Mouse (Mus musculus) forebrain, postnatal 0 days (tissue): ENCODE data around the gene Atp6v0d1. TPM values are rescaled to one million over a fixed set of nuclear protein-coding genes. Genes with fewer than 3 reads are reported as not detected.

Experiments used
- ATAC-seq: fragments of 200-750 bp; cut with Nextera tagmentation; 2 replicates; pipeline ENCODE4 v1.8.0; 2017; ENCODE audit warnings: mild to moderate bottlenecking, moderate library complexity
- DNase-seq: peaks from one replicate; pipeline ENCODE4 v3.0.0-alpha.2; 2015
- H3K27ac ChIP-seq: fragments of 300-500 bp; sonication (generic); 2 replicates; pipeline ENCODE4 v1.5.1; 2014; ENCODE audit warnings: low read depth, mild to moderate bottlenecking, antibody characterized with exemption, low read length, moderate library complexity, mixed read lengths
- H3K27me3 ChIP-seq: fragments of 300-500 bp; sonication (generic); 2 replicates; pipeline ENCODE4 v1.6.1; 2014; ENCODE audit warnings: mild to moderate bottlenecking, low read length, mixed read lengths; ENCODE audit not compliant: insufficient read depth
- H3K36me3 ChIP-seq: fragments of 300-500 bp; sonication (generic); 2 replicates; pipeline ENCODE4 v1.6.1; 2014; ENCODE audit warnings: mild to moderate bottlenecking, moderate library complexity; ENCODE audit not compliant: insufficient read depth
- H3K4me1 ChIP-seq: fragments of 300-500 bp; sonication (generic); 2 replicates; pipeline ENCODE4 v1.6.1; 2014; ENCODE audit warnings: antibody characterized with exemption; ENCODE audit not compliant: insufficient read depth
- H3K4me2 ChIP-seq: fragments of 300-500 bp; sonication (generic); 2 replicates; pipeline ENCODE4 v1.6.1; 2014; ENCODE audit warnings: low read depth, mild to moderate bottlenecking, moderate library complexity
- H3K4me3 ChIP-seq: fragments of 300-500 bp; sonication (generic); 2 replicates; pipeline ENCODE4 v1.5.1; 2014; ENCODE audit warnings: low read depth, low read length, mixed read lengths
- H3K9ac ChIP-seq: fragments of 300-500 bp; sonication (generic); 2 replicates; pipeline ENCODE4 v1.6.1; 2014; ENCODE audit warnings: mild to moderate bottlenecking
- H3K9me3 ChIP-seq: fragments of 300-500 bp; sonication (generic); 2 replicates; pipeline ENCODE4 v1.6.1; 2016; ENCODE audit warnings: low read length
- CTCF ChIP-seq: sonication (generic); IDR thresholded peaks from 2 replicates; pipeline ENCODE4 v1.5.1; 2016; ENCODE audit warnings: antibody characterized with exemption, control low read depth, low read depth
- WGBS: fragments of 180-500 bp; shearing (Covaris S2); extraction: QIAGEN DNeasy Blood & Tissue Kit; methylation state at CpG from one replicate; pipeline ENCODE4 v1.1.7; 2014; 5-methylcytosine and 5-hydroxymethylcytosine counted together
- microRNA counts: library from miRNA; unstranded; fragments of <30 nt; microRNA quantifications from one replicate; lab custom pipeline; 2015
- microRNA-seq, 2 experiments: library from miRNA; unstranded; fragments of <30 nt; microRNA quantifications; one replicate each; pipeline ENCODE4; 2016
- polyA plus RNA-seq: library from polyadenylated mRNA; unstranded; fragments of >200 nt; fragmentation: Nextera tagmentation; extraction: Ambion mirVana; gene quantifications from 2 replicates; pipeline ENCODE4 v1.2.1, GENCODE M21; 2015
- total RNA-seq: library from RNA; depleted of rRNA; stranded (reverse); fragments of >200 nt; gene quantifications from 2 replicates; pipeline ENCODE4 v1.2.3, GENCODE M21; 2014; rRNA removed

The Atp6v0d1 gene
- total and polyA plus RNA-seq, 2 experiments from 2014 or later, result 179 to 275 TPM

DNA sequence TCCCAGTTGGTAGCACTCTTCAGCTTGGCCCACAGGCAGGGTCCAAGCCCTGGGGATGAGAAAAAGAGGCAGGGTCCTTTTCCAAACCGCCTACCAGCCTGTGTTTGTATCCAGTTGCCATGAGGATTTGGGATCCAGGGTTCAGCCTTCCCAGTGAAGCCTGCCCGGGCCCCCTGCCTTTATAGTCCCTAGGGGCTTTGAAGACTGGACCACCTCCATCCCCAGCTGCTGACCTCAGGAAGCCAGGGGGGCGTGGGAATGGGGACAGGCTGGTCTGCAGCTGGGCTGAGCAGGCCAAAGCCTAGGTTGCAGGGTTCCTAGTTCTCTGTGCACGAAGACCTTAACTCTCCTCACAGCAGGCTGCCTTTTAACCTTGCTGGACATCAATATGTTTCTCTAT, 90.6 kb downstream of the Atp6v0d1 start:
- Histone ChIP-seq H3K27me3 (no peaks in the 10 kb centered on the region), H3K4me3 (no peak overlapping the region), H3K9me3 (no peaks in the 10 kb centered on the region), H3K4me2 (no peak overlapping the region), H3K27ac (no peak overlapping the region), H3K9ac (peak overlapping the region; percentile 18; the same call in 1 of the 2 replicates), H3K36me3 (peaks cover 9% of the 10 kb centered on the region), H3K4me1 (peaks cover 16% of the 10 kb centered on the region)
- 55% methylated on average over 4 of the region's 4 CpGs for WGBS
- DNase-seq, result no peak
- ATAC-seq, result no peak
- no peak for TF ChIP-seq CTCF

DNA sequence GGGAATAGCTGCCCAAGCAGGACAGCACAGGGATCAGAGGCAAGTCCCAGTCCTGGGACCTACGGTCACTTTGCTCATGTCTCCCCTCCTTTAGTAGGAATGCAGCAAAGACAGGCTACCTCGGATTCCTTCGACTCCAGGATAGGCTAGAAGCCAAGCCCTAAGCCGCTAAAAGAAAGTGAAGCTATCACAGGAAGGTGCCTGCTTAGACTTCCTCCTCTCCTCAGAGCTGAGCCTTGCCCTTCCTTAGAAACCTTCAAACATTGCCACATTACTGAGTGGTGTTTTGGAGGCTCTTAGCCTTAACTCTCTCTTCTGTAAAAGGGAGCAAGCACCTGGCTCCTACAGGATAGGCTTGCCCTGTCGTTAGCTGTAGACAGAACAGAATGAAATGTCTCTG, 91.2 kb downstream of the Atp6v0d1 start:
- WGBS, result 26% methylated on average over 5 of the region's 5 CpGs
- TF ChIP-seq CTCF, result no peak
- peak overlapping the region; percentile 27; the same call in 1 of the 2 replicates for H3K4me2 ChIP-seq

More for the DNA sequence above, 91.2 kb downstream of the Atp6v0d1 start:
- Histone ChIP-seq H3K4me1 (peaks cover 16% of the 10 kb centered on the region), H3K4me3 (no peak overlapping the region), H3K9ac (peak overlapping the region; percentile 18), H3K27me3 (no peaks in the 10 kb centered on the region), H3K27ac (peak overlapping the region; percentile 29; the same call in 1 of the 2 replicates), H3K9me3 (no peaks in the 10 kb centered on the region), H3K36me3 (peaks cover 9% of the 10 kb centered on the region)
- ATAC-seq, result no peak
- no peak for DNase-seq

MicroRNA genes within 50 kb of the gene (microRNA counts, 519-probe panel; counts per million panel counts)
- microRNA mmu-miR-1966 (lab: Ali Mortazavi, UCI), result not detected

Small RNA genes lying within 50 kb of the gene (microRNA-seq; reads per million reads assigned to microRNA genes)
- gene Mir1966, result 0.37 to 1.2 reads per million in 2 experiments

Other genes with a start within 250 kb of the Atp6v0d1 start
- 1.6 and 3.0 TPM in 2 replicates for gene Lrrc29, start 239.8 kb downstream of the Atp6v0d1 start, total RNA-seq
- 1.8 and 2.1 TPM in 2 replicates for gene Lrrc29, start 239.8 kb downstream of the Atp6v0d1 start, polyA plus RNA-seq
- gene Tmem208, start 239.7 kb downstream of the Atp6v0d1 start, total RNA-seq, result 76.4 and 109 TPM in 2 replicates
- 126 and 140 TPM in 2 replicates for gene Tmem208, start 239.7 kb downstream of the Atp6v0d1 start, polyA plus RNA-seq
- 1.4 and 2.1 TPM in 2 replicates for gene Fhod1, start 218.1 kb downstream of the Atp6v0d1 start, total RNA-seq
- gene Fhod1, start 218.1 kb downstream of the Atp6v0d1 start, polyA plus RNA-seq, result 0.15 and 0.30 TPM in 2 replicates
- gene Slc9a5, start 217.2 kb downstream of the Atp6v0d1 start, total RNA-seq, result 17.5 and 17.8 TPM in 2 replicates
- 5.6 and 7.2 TPM in 2 replicates for gene Slc9a5, start 217.2 kb downstream of the Atp6v0d1 start, polyA plus RNA-seq
- gene Plekhg4, start 192.8 kb downstream of the Atp6v0d1 start, total RNA-seq, result 4.2 and 4.5 TPM in 2 replicates
- gene Plekhg4, start 192.8 kb downstream of the Atp6v0d1 start, polyA plus RNA-seq, result 0.70 and 0.77 TPM in 2 replicates
- 0.10 and 0.15 TPM in 2 replicates for gene Kctd19, start 152.5 kb downstream of the Atp6v0d1 start, total RNA-seq
- gene Kctd19, start 152.5 kb downstream of the Atp6v0d1 start, polyA plus RNA-seq, result 0.16 and 0.19 TPM in 2 replicates
- 1.7 and 1.8 TPM in 2 replicates for gene Lrrc36, start 152.5 kb downstream of the Atp6v0d1 start, total RNA-seq
- 0.40 and 1.1 TPM in 2 replicates for gene Lrrc36, start 152.5 kb downstream of the Atp6v0d1 start, polyA plus RNA-seq
- gene Tppp3, start 94.5 kb downstream of the Atp6v0d1 start, total RNA-seq, result 66.6 and 80.6 TPM in 2 replicates
- 74.6 and 106 TPM in 2 replicates for gene Tppp3, start 94.5 kb downstream of the Atp6v0d1 start, polyA plus RNA-seq
- gene Zdhhc1, start 69.1 kb downstream of the Atp6v0d1 start, total RNA-seq, result 22.9 and 30.4 TPM in 2 replicates
- gene Zdhhc1, start 69.1 kb downstream of the Atp6v0d1 start, polyA plus RNA-seq, result 16.2 and 22.7 TPM in 2 replicates
- 0.38 and 0.52 TPM in 2 replicates for gene Hsd11b2, start 47.3 kb downstream of the Atp6v0d1 start, total RNA-seq
- 1.3 and 2.6 TPM in 2 replicates for gene Hsd11b2, start 47.3 kb downstream of the Atp6v0d1 start, polyA plus RNA-seq
- 9.2 and 10.6 TPM in 2 replicates for gene Ripor1, start 39.2 kb upstream of the Atp6v0d1 start, total RNA-seq
- 37.2 and 37.4 TPM in 2 replicates for gene Ripor1, start 39.2 kb upstream of the Atp6v0d1 start, polyA plus RNA-seq
- gene Ctcf, start 70.5 kb upstream of the Atp6v0d1 start, total RNA-seq, result 39.5 and 52.5 TPM in 2 replicates
- gene Ctcf, start 70.5 kb upstream of the Atp6v0d1 start, polyA plus RNA-seq, result 67.9 and 86.0 TPM in 2 replicates
- 1.5 TPM in 1 of 2 replicates, not detected in the other for gene Agrp, start 71.3 kb upstream of the Atp6v0d1 start, total RNA-seq
- gene Agrp, start 71.3 kb upstream of the Atp6v0d1 start, polyA plus RNA-seq, result 0.62 and 0.90 TPM in 2 replicates
- gene Carmil2, start 120.2 kb upstream of the Atp6v0d1 start, total RNA-seq, result 4.4 and 5.6 TPM in 2 replicates
- 21.5 and 28.0 TPM in 2 replicates for gene Carmil2, start 120.2 kb upstream of the Atp6v0d1 start, polyA plus RNA-seq
- 24.1 and 35.0 TPM in 2 replicates for gene Acd, start 135.1 kb upstream of the Atp6v0d1 start, total RNA-seq
- 90.0 and 95.7 TPM in 2 replicates for gene Acd, start 135.1 kb upstream of the Atp6v0d1 start, polyA plus RNA-seq
- gene Pard6a, start 135.1 kb upstream of the Atp6v0d1 start, total RNA-seq, result 59.3 and 71.1 TPM in 2 replicates
- gene Pard6a, start 135.1 kb upstream of the Atp6v0d1 start, polyA plus RNA-seq, result 63.8 and 72.5 TPM in 2 replicates
- 0.23 TPM in 1 of 2 replicates, not detected in the other for gene 4933405L10Rik, start 141.6 kb upstream of the Atp6v0d1 start, total RNA-seq
- 0.21 and 0.31 TPM in 2 replicates for gene 4933405L10Rik, start 141.6 kb upstream of the Atp6v0d1 start, polyA plus RNA-seq
- gene Enkd1, start 142.2 kb upstream of the Atp6v0d1 start, total RNA-seq, result 10.3 and 10.9 TPM in 2 replicates
- 15.2 and 16.8 TPM in 2 replicates for gene Enkd1, start 142.2 kb upstream of the Atp6v0d1 start, polyA plus RNA-seq
- gene Gfod2, start 192.6 kb upstream of the Atp6v0d1 start, total RNA-seq, result 42.6 and 51.2 TPM in 2 replicates
- 58.4 and 71.2 TPM in 2 replicates for gene Gfod2, start 192.6 kb upstream of the Atp6v0d1 start, polyA plus RNA-seq